Mouse (Mus musculus) limb, embryonic 14.5 days (tissue): Measurements from ENCODE around the gene Nr4a3. TPM values are rescaled to one million over a fixed set of nuclear protein-coding genes. Genes with fewer than 3 reads are reported as not detected.

ENCODE experiments used
- ATAC-seq: fragments of 200-750 bp; cut with Nextera tagmentation; 2 replicates; pipeline ENCODE4 v1.8.0; 2017; ENCODE audit warnings: low read depth, moderate number of reproducible peaks, moderate TSS enrichment; ENCODE audit not compliant: low FRiP score
- DNase-seq: peaks from one replicate; pipeline ENCODE4 v3.0.0-alpha.2; 2015; ENCODE audit warnings: low spot score
- H3K27ac ChIP-seq: fragments of 300-500 bp; sonication (generic); replicated peaks from 2 replicates; pipeline ENCODE4 v1.5.1; 2014; ENCODE audit warnings: low read depth, mild to moderate bottlenecking, low read length, moderate library complexity, mixed read lengths
- H3K27me3 ChIP-seq: fragments of 300-500 bp; sonication (generic); 2 replicates; pipeline ENCODE4 v1.6.1; 2014; ENCODE audit warnings: low read length, mixed read lengths; ENCODE audit not compliant: control insufficient read depth, insufficient read depth
- H3K36me3 ChIP-seq: fragments of 300-500 bp; sonication (generic); 2 replicates; pipeline ENCODE4 v1.6.1; 2014; ENCODE audit warnings: mild to moderate bottlenecking, low read length, moderate library complexity, mixed read lengths; ENCODE audit not compliant: control insufficient read depth, insufficient read depth
- H3K4me1 ChIP-seq: fragments of 300-500 bp; sonication (generic); 2 replicates; pipeline ENCODE4 v1.6.1; 2014; ENCODE audit warnings: antibody characterized with exemption, low read length, mixed read lengths; ENCODE audit not compliant: control insufficient read depth, insufficient read depth
- H3K4me2 ChIP-seq: fragments of 300-500 bp; sonication (generic); replicated peaks from 2 replicates; pipeline ENCODE4 v1.6.1; 2014; ENCODE audit warnings: low read depth, mild to moderate bottlenecking, low read length, moderate library complexity; ENCODE audit not compliant: severe bottlenecking
- H3K4me3 ChIP-seq: fragments of 300-500 bp; sonication (generic); replicated peaks from 2 replicates; pipeline ENCODE4 v1.5.1; 2014; ENCODE audit warnings: low read length
- H3K9ac ChIP-seq: fragments of 300-500 bp; sonication (generic); 2 replicates; pipeline ENCODE4 v1.6.1; 2014; ENCODE audit warnings: mild to moderate bottlenecking, low read depth, low read length, moderate library complexity; ENCODE audit not compliant: severe bottlenecking
- H3K9me3 ChIP-seq: fragments of 300-500 bp; sonication (generic); 2 replicates; pipeline ENCODE4 v1.6.1; 2016; ENCODE audit warnings: low read length; ENCODE audit not compliant: control insufficient read depth
- POLR2A ChIP-seq: fragments of 200-500 bp; IDR thresholded peaks from 2 replicates; pipeline ENCODE4 v1.8.0; 2012; ENCODE audit warnings: inconsistent platforms, mild to moderate bottlenecking, moderate library complexity, borderline replicate concordance; ENCODE audit not compliant: insufficient read depth, insufficient read length; ENCODE audit errors: extremely low read depth
- WGBS: fragments of 180-500 bp; shearing (Covaris S2); extraction: QIAGEN DNeasy Blood & Tissue Kit; methylation state at CpG from one replicate; pipeline ENCODE4 v1.1.7; 2014; 5-methylcytosine and 5-hydroxymethylcytosine counted together
- polyA plus RNA-seq, 2 experiments: library from polyadenylated mRNA; depleted of rRNA in 1 of 2; stranded (reverse) in 1 of 2; unstranded in 1 of 2; fragments of >200 nt; fragmentation: Nextera tagmentation in 1 of 2; extraction: Ambion mirVana in 1 of 2; gene quantifications; 2 replicates each; pipeline versions ENCODE4 v1.2.1 to v1.2.3; 2012 to 2014

Nr4a3 gene
- polyA plus RNA-seq, 2 experiments, result 0.44 to 0.79 TPM

- H3K9ac ChIP-seq, result no peak overlapping the region
- no peak for DNase-seq
- 53% methylated on average over 4 of the region's 4 CpGs for WGBS
- no peak overlapping the region for H3K4me3 ChIP-seq
- no peaks in the 10 kb centered on the region for H3K27me3 ChIP-seq
- H3K4me2 ChIP-seq, result no peak overlapping the region
- TF ChIP-seq POLR2A, result no peak
- no peaks in the 10 kb centered on the region for H3K36me3 ChIP-seq
- H3K9me3 ChIP-seq, result no peaks in the 10 kb centered on the region
- no peak for ATAC-seq
- no peak overlapping the region for H3K27ac ChIP-seq
- no peaks in the 10 kb centered on the region for H3K4me1 ChIP-seq
These were observed 71.2 kb downstream of the Nr4a3 start for GRCm38 (mm10) chr4:48116191-48116590.

GRCm38 (mm10) chr4:48124416-48124772 lies 79.4 kb downstream of the Nr4a3 start:
- no peaks in the 10 kb centered on the region for H3K9me3 ChIP-seq
- H3K4me3 ChIP-seq, result peak overlapping the region; percentile 83
- no peak for TF ChIP-seq POLR2A
- peak overlapping the region; percentile 93; the same call in 1 of the 2 replicates for H3K9ac ChIP-seq
- ATAC-seq (peak; percentile 71; the same call in 1 of the 2 replicates), DNase-seq (no peak)
- H3K36me3 ChIP-seq, result no peaks in the 10 kb centered on the region
- H3K27me3 ChIP-seq, result no peaks in the 10 kb centered on the region
- 7% methylated on average over 9 of the region's 9 CpGs for WGBS
- no peak overlapping the region for H3K27ac ChIP-seq
- H3K4me1 ChIP-seq, result no peaks in the 10 kb centered on the region; the same call in 1 of the 2 replicates
- peak overlapping the region; percentile 80 for H3K4me2 ChIP-seq

GRCm38 (mm10) chr4:48124773-48125469 lies 80.0 kb downstream of the Nr4a3 start, which contains the start of gene Stx17:
Stx17 (plus strand) TSS chr4:48124915.
- DNase-seq (peak; percentile 83), ATAC-seq (peak; percentile 99)
- no peaks in the 10 kb centered on the region; the same call in 1 of the 2 replicates for H3K4me1 ChIP-seq
- H3K9ac ChIP-seq, result peak within 1 kb of the TSS; percentile 93
- H3K36me3 ChIP-seq, result no peaks in the 10 kb centered on the region
- peak within 1 kb of the TSS; percentile 83 for H3K4me3 ChIP-seq
- H3K4me2 ChIP-seq, result peak within 1 kb of the TSS; percentile 80
- H3K9me3 ChIP-seq, result no peaks in the 10 kb centered on the region
- WGBS, result 2% methylated on average over 32 of the region's 58 CpGs
- 0 out of 2 replicates have a peak, but pooled peaks have one; percentile 47 for TF ChIP-seq POLR2A
- H3K27me3 ChIP-seq, result no peaks in the 10 kb centered on the region
- peak within 1 kb of the TSS; percentile 26; the same call in 1 of the 2 replicates for H3K27ac ChIP-seq

- Histone ChIP-seq H3K4me1 (no peaks in the 10 kb centered on the region), H3K4me2 (no peak overlapping the region), H3K4me3 (no peak overlapping the region), H3K27ac (no peak overlapping the region), H3K9ac (no peak overlapping the region), H3K36me3 (peaks cover 29% of the 10 kb centered on the region), H3K27me3 (no peaks in the 10 kb centered on the region), H3K9me3 (no peaks in the 10 kb centered on the region)
- 85% methylated on average over 6 of the region's 6 CpGs for WGBS
- DNase-seq (no peak), ATAC-seq (no peak)
- no peak for TF ChIP-seq POLR2A
These were observed 85.4 kb downstream of the Nr4a3 start for GRCm38 (mm10) chr4:48130314-48130713.

- no peaks in the 10 kb centered on the region for H3K9me3 ChIP-seq
- 92% methylated on average over 9 of the region's 9 CpGs for WGBS
- H3K27me3 ChIP-seq, result no peaks in the 10 kb centered on the region
- H3K9ac ChIP-seq, result no peak overlapping the region
- H3K4me2 ChIP-seq, result no peak overlapping the region
- TF ChIP-seq POLR2A, result no peak
- no peak for DNase-seq
- H3K4me1 ChIP-seq, result no peaks in the 10 kb centered on the region
- ATAC-seq, result no peak
- no peak overlapping the region for H3K4me3 ChIP-seq
- peaks cover 37% of the 10 kb centered on the region for H3K36me3 ChIP-seq
- no peak overlapping the region for H3K27ac ChIP-seq
These were observed 86.7 kb downstream of the Nr4a3 start for GRCm38 (mm10) chr4:48131606-48132005.
